Mouse (Mus musculus) intestine, embryonic 14.5 days (tissue): ENCODE measurements at regions not wholly inside any gene's neighbourhood (a gene's known extent, or its start where the extent isn't known, plus 50 kb on each side); places are given as distances from the start of the nearest gene placed in this dataset.
A peak's percentile ranks its signal among the peaks of the same experiment; 100 is the strongest.

Experiments used
- ATAC-seq: fragments of 200-750 bp; cut with Nextera tagmentation; replicated peaks from 2 replicates; pipeline ENCODE4 v1.8.0; 2017; ENCODE audit warnings: low read depth, moderate number of reproducible peaks, moderate TSS enrichment, moderate library complexity; ENCODE audit not compliant: low FRiP score, low TSS enrichment
- DNase-seq: peaks from one replicate; pipeline ENCODE4 v3.0.0-alpha.2; 2018; ENCODE audit warnings: low spot score
- H3K27ac ChIP-seq: fragments of 300-500 bp; sonication (generic); 2 replicates; pipeline ENCODE4 v1.5.1; 2014; ENCODE audit warnings: low read depth, mild to moderate bottlenecking, control low read depth
- H3K27me3 ChIP-seq: fragments of 300-500 bp; sonication (generic); replicated peaks from 2 replicates; pipeline ENCODE4 v1.6.1; 2014; ENCODE audit warnings: low read length, control low read depth; ENCODE audit not compliant: control insufficient read depth, insufficient read depth
- H3K36me3 ChIP-seq: fragments of 300-500 bp; sonication (generic); 2 replicates; pipeline ENCODE4 v1.6.1; 2014; ENCODE audit warnings: low read length, control low read depth; ENCODE audit not compliant: control insufficient read depth, insufficient read depth
- H3K4me1 ChIP-seq: fragments of 300-500 bp; sonication (generic); replicated peaks from 2 replicates; pipeline ENCODE4 v1.6.1; 2014; ENCODE audit warnings: low read length, control low read depth, mixed read lengths; ENCODE audit not compliant: control insufficient read depth, insufficient read depth
- H3K4me2 ChIP-seq: fragments of 300-500 bp; sonication (generic); 2 replicates; pipeline ENCODE4 v1.6.1; 2014; ENCODE audit warnings: low read length
- H3K4me3 ChIP-seq: fragments of 300-500 bp; sonication (generic); 2 replicates; pipeline ENCODE4 v1.5.1; 2014; ENCODE audit warnings: low read depth, low read length, control low read depth, mixed read lengths
- H3K9ac ChIP-seq: fragments of 300-500 bp; sonication (generic); 2 replicates; pipeline ENCODE4 v1.6.1; 2014; ENCODE audit warnings: mild to moderate bottlenecking, low read length
- H3K9me3 ChIP-seq: fragments of 300-500 bp; sonication (generic); 2 replicates; pipeline ENCODE4 v1.6.1; 2016; ENCODE audit warnings: low read length, control low read depth; ENCODE audit not compliant: control insufficient read depth
- WGBS: fragments of 180-500 bp; shearing (Covaris S2); extraction: QIAGEN DNeasy Blood & Tissue Kit; methylation state at CpG from one replicate; pipeline ENCODE4 v1.1.7; 2014; 5-methylcytosine and 5-hydroxymethylcytosine counted together

DNA sequence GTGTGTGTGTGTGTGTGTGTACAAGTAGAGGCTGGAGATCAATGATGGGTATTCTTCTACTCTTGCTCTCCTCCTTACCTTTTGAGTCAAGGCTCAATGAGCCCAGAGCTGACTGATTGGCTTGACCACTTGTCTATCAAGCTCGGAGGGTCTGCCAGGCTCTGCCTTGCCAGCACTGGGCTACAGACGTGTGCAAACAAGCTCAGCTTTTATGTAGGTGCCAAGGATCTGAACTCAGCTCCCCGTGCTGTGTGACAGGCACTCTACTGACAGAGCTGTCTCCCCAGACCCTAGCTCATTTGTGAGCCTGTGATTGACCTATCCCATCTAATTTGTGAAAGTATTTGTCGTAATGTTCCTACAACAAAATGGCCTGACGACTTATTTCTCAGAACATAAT is 54.2 kb upstream of the Cdc42bpa start:
- no peaks in the 10 kb centered on the region for H3K27me3 ChIP-seq
- no peak for ATAC-seq
- whole genome bisulfite sequencing = 89% methylated on average over 5 of the region's 5 CpGs

DNA sequence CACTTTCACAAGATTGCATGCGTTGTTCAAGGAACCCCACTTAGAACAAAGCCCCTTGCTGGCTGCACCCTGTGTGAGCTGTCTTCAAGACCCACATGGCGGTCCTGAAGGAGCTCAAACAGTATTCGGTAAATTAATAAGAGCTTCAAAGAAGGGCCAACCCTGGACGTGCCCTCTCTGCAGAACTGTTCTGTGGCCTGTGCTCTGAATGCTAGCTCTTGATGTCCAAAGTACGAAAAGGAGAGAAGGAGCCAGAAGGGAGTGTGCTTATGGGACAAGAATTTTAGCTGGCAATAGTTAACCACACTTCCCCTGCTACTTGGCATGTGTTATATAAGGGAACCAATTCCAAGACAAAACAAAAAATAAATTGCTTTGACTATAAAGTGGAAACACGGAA is 67.6 kb upstream of the Cdc42bpa start:
- DNase-seq = no peak
- no peaks in the 10 kb centered on the region for H3K4me1 ChIP-seq
- H3K9ac ChIP-seq = no peak overlapping the region
- no peak for ATAC-seq
- no peak overlapping the region for H3K27ac ChIP-seq
- WGBS = 93% methylated on average over 6 of the region's 6 CpGs
- no peak overlapping the region for H3K4me2 ChIP-seq
- H3K36me3 ChIP-seq = no peaks in the 10 kb centered on the region
- H3K27me3 ChIP-seq = no peaks in the 10 kb centered on the region
- H3K4me3 ChIP-seq = no peak overlapping the region
- H3K9me3 ChIP-seq = no peaks in the 10 kb centered on the region

More for the DNA sequence above, 54.2 kb upstream of the Cdc42bpa start:
- H3K36me3 ChIP-seq = no peaks in the 10 kb centered on the region
- H3K4me2 ChIP-seq = no peak overlapping the region
- H3K27ac ChIP-seq = no peak overlapping the region
- no peak overlapping the region for H3K9ac ChIP-seq
- peak; percentile 53 for DNase-seq
- H3K4me3 ChIP-seq = no peak overlapping the region
- no peaks in the 10 kb centered on the region for H3K4me1 ChIP-seq
- no peaks in the 10 kb centered on the region for H3K9me3 ChIP-seq

- H3K27ac ChIP-seq = no peak overlapping the region
- WGBS = 61% methylated on average over 9 of the region's 9 CpGs
- H3K4me3 ChIP-seq = no peak overlapping the region
- no peaks in the 10 kb centered on the region for H3K4me1 ChIP-seq
- H3K4me2 ChIP-seq = no peak overlapping the region
- no peak for DNase-seq
- no peaks in the 10 kb centered on the region for H3K27me3 ChIP-seq
- H3K9ac ChIP-seq = no peak overlapping the region
- ATAC-seq = no peak
- H3K36me3 ChIP-seq = no peaks in the 10 kb centered on the region
- no peaks in the 10 kb centered on the region for H3K9me3 ChIP-seq
Observed at GRCm38 (mm10) chr1:179887921-179888320, 72.4 kb upstream of the Cdc42bpa start.

- H3K4me3 ChIP-seq = no peak overlapping the region
- no peaks in the 10 kb centered on the region for H3K9me3 ChIP-seq
- H3K27ac ChIP-seq = no peak overlapping the region
- H3K27me3 ChIP-seq = no peaks in the 10 kb centered on the region
- no peak overlapping the region for H3K4me2 ChIP-seq
- no peaks in the 10 kb centered on the region for H3K36me3 ChIP-seq
- H3K4me1 ChIP-seq = no peaks in the 10 kb centered on the region
- no peak for ATAC-seq
- DNase-seq = no peak
- H3K9ac ChIP-seq = no peak overlapping the region
- WGBS = 82% methylated on average over 5 of the region's 5 CpGs
Observed at GRCm38 (mm10) chr1:179881222-179881621, 77.7 kb upstream of the Ahctf1 start.

DNA sequence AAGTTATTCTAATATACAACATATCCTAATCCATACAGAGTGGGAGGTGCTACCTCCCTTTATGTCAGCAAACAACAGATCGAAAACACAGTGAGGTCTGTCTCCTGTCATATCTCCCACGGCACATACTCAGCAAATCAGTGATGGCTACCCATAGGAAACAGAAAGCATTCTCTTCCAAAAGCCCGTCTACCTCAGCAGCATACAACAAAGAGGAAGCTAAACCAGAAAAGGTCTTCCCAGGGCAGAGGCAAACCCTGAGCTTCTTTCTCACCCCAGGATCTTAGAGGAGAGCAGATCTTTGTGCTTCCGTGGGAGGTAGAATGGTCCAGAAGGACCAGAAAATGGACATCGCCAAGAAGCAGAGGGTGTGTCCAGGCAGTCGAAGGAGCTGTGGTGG is 74.4 kb upstream of the Ahctf1 start:
- DNase-seq (no peak), ATAC-seq (no peak)
- H3K4me3 ChIP-seq = no peak overlapping the region
- no peaks in the 10 kb centered on the region for H3K27me3 ChIP-seq
- no peaks in the 10 kb centered on the region for H3K36me3 ChIP-seq
- H3K27ac ChIP-seq = no peak overlapping the region
- H3K9me3 ChIP-seq = no peaks in the 10 kb centered on the region
- no peak overlapping the region for H3K9ac ChIP-seq
- no peaks in the 10 kb centered on the region for H3K4me1 ChIP-seq
- H3K4me2 ChIP-seq = no peak overlapping the region
- 71% methylated on average over 6 of the region's 6 CpGs for WGBS

DNA sequence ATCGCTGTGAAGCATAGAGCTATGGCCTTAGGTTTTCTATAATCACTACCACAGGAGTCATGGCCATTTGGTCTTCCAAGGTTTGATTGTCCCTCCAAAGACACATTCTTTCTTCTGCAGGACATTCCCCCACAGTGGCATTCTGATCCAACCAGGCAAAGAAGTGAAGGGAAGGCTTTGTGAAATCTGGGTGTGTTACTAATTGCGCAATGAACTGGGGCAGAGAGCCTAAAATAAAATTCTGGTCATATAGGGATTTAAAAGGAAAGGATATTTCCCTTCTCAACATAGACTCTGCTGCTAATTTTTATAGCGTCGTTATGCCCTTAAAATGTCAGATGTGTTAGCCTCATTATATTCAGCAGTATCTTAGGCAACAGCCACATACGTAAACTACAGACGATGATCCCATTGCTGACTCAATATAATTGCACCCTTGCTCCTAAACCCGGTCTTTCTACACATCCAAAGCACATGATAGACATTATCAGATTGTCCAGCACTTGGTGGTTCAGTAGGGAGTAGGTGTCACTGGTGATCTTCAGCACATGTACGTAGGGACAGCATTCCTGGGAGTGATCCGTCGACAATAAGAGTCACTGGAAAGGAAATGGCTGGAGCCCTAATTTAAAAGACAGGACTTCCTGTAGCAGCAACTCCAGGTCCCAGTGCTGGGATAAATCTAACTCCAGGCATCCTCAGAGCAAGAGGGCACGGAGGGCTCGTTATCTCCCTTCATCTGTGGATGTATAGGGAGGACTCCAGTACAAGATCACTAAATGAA is 70.5 kb upstream of the Ahctf1 start:
- 74% methylated on average over 12 of the region's 12 CpGs for WGBS
- H3K4me2 ChIP-seq = no peak overlapping the region
- no peak for ATAC-seq
- H3K27me3 ChIP-seq = no peaks in the 10 kb centered on the region
- H3K27ac ChIP-seq = no peak overlapping the region
- no peaks in the 10 kb centered on the region for H3K36me3 ChIP-seq
- H3K4me1 ChIP-seq = 0 out of 2 replicates have a peak, but pooled peaks cover 8% of the 10 kb centered on the region
- DNase-seq = no peak
- H3K9me3 ChIP-seq = no peaks in the 10 kb centered on the region
- H3K4me3 ChIP-seq = no peak overlapping the region
- no peak overlapping the region for H3K9ac ChIP-seq

DNA sequence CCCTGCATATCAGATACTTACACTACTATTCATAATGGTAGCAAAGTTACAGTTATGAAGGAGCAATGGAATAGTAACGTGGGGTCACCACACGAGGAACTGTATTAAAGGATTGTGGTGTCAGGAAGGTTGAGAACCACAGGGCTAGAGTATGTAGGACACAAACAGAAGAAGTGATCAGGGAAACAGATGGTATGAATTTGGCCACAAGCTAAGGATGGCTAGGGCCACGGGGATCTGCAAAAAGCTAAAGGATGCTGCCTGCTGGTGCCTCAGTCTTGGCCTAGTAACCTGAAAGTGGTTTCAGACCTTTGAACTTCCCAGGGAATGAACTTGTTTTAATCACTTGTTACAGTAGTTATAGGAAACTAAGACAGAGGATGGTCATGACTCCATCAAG is 68.5 kb upstream of the Ahctf1 start:
- Histone ChIP-seq H3K4me1 (0 out of 2 replicates have a peak, but pooled peaks cover 8% of the 10 kb centered on the region), H3K36me3 (no peaks in the 10 kb centered on the region), H3K9me3 (no peaks in the 10 kb centered on the region), H3K9ac (no peak overlapping the region), H3K27me3 (no peaks in the 10 kb centered on the region), H3K27ac (no peak overlapping the region), H3K4me3 (no peak overlapping the region), H3K4me2 (no peak overlapping the region)
- 95% methylated on average over 3 of the region's 3 CpGs for WGBS
- DNase-seq (no peak), ATAC-seq (no peak)

DNA sequence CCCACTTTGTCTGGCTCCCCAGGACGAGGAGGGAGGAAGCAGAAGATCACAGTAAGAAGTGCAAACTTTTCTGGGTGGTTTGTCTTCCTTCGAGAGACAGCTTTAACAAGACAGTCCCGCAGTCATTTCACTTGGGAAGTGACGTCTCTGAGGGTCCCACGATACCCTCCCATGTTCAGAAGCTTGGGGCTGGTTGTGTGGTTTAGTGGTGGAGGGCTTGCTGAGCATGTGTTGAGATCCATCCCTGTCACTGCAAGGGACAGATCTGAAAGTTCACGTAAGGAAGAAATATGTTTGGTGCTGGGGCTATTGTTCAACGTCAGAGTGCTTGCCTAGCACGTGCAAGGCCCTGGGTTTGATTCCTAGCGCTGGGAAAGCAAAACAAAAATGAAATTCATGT is 65.2 kb upstream of the Ahctf1 start:
- Histone ChIP-seq H3K4me2 (no peak overlapping the region), H3K9me3 (no peaks in the 10 kb centered on the region), H3K27me3 (no peaks in the 10 kb centered on the region), H3K36me3 (no peaks in the 10 kb centered on the region), H3K4me3 (no peak overlapping the region), H3K27ac (no peak overlapping the region), H3K9ac (no peak overlapping the region), H3K4me1 (peaks cover 18% of the 10 kb centered on the region)
- ATAC-seq (no peak), DNase-seq (no peak)
- WGBS = 84% methylated on average over 9 of the region's 9 CpGs

DNA sequence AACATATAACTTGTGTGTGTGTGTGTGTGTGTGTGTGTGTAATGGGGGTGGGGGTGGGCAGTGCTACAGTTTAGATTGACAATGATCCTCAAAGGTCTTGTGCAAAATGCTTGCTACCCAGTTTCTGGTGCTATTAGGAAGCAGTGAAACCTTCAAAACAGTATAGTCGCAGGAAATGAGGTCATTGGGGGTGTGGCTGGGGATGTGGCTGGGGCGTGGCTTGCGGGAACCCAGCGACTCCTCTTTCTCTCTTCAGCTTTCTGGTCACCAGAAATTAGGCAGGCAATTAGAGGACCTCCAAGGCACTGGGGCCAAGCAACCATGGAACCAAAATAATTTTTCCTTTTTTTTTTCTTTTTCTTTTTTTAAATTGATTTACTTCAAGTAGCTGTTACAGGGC is 64.0 kb upstream of the Ahctf1 start:
- Histone ChIP-seq H3K4me3 (no peak overlapping the region), H3K36me3 (no peaks in the 10 kb centered on the region), H3K4me1 (peaks cover 18% of the 10 kb centered on the region), H3K9me3 (no peaks in the 10 kb centered on the region), H3K4me2 (no peak overlapping the region), H3K9ac (no peak overlapping the region), H3K27ac (no peak overlapping the region), H3K27me3 (no peaks in the 10 kb centered on the region)
- WGBS = 91% methylated on average over 4 of the region's 4 CpGs
- ATAC-seq (no peak), DNase-seq (no peak)
